8 mouse cellular contexts compared by ENCODE assay signal in the genomic region with DNA sequence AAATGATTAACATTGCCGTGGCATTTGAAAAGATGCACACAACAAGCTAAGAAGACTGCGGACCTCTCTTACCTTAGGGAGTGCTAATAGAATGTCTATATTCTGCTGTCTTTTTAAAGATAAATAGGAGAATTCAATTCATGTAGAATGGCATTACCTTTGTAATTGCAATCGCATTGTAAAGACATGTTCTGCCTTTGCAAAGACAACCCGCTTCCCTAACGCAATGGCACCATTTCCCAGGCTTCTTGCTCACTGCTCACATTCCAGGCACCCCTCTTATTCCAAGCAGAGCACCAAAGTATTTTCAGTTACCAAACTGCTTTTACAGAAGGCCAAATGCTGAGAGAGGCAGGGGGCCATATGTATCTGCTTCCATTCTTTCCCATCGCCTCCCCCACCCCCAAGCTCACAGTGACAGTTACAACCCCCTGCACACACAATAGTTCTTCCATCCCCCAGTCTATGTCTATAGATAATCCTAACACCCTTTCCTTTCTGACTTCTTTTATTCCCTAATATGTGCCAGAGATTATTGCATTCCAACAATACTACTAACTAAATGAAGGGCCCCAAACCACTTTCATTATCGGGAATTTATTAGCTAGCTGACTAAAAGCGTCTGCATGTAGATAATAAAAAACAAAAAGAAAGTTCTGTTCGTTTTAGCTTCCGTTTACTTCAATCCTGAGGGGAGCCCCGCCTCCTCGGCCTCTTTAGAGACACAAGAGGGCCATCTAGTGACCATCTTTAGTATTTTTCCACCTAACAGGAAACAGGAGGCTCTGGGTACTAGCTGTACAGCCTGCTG. TPM values are rescaled to one million over a fixed set of nuclear protein-coding genes. Genes with fewer than 3 reads are reported as not detected.
DNase-seq lines count a peak whose midpoint lies in the region; ATAC-seq and TF ChIP-seq lines count a peak whose summit lies in the region.

No protein-coding gene starts in this region.

- H3K36me3 ChIP-seq in embryonic facial prominence, embryonic 12.5 days, result no peaks in the 10 kb centered on the region
- H3K36me3 ChIP-seq in heart, postnatal 0 days (replicated peaks; ENCODE audit: control insufficient read depth, insufficient read depth, low read length), result no peaks in the 10 kb centered on the region
- no peaks in the 10 kb centered on the region for H3K36me3 ChIP-seq in liver, embryonic 13.5 days

- ATAC-seq in embryonic facial prominence, embryonic 12.5 days (ENCODE audit: insufficient number of reproducible peaks, insufficient read depth, low FRiP score, low TSS enrichment), result no peak
- ATAC-seq in heart, postnatal 0 days (ENCODE audit: insufficient read depth, low read depth), result no peak; the same call in 1 of the 2 replicates
- ATAC-seq in liver, embryonic 13.5 days (ENCODE audit: low read depth), result no peak

- H3K27ac ChIP-seq in embryonic facial prominence, embryonic 12.5 days, result no peak overlapping the region
- no peak overlapping the region for H3K27ac ChIP-seq in heart, postnatal 0 days (ENCODE audit: low read depth)
- H3K27ac ChIP-seq in liver, embryonic 13.5 days, result no peak overlapping the region

- no peaks in the 10 kb centered on the region for H3K9me3 ChIP-seq in embryonic facial prominence, embryonic 12.5 days
- no peaks in the 10 kb centered on the region for H3K9me3 ChIP-seq in heart, postnatal 0 days (replicated peaks; ENCODE audit: control insufficient read depth, low read length)
- peaks cover 4% of the 10 kb centered on the region; the same call in 1 of the 2 replicates for H3K9me3 ChIP-seq in liver, embryonic 13.5 days (replicated peaks)

- TF ChIP-seq CTCF in heart, postnatal 0 days (IDR thresholded peaks at IDR 0.05; ENCODE audit: low read depth), result peak; percentile 60

- WGBS in embryonic facial prominence, embryonic 12.5 days, result 13% methylated on average over 12 of the region's 12 CpGs
- 10% methylated on average over 12 of the region's 12 CpGs for WGBS in heart, postnatal 0 days
- WGBS in liver, embryonic 13.5 days (ENCODE audit: insufficient replicate concordance), result 8% methylated on average over 12 of the region's 12 CpGs

- H3K4me3 ChIP-seq in embryonic facial prominence, embryonic 12.5 days, result peak overlapping the region; percentile 24
- peak overlapping the region; percentile 59 for H3K4me3 ChIP-seq in heart, postnatal 0 days (ENCODE audit: low read depth, low read length)
- H3K4me3 ChIP-seq in liver, embryonic 13.5 days (replicated peaks), result no peak overlapping the region; the same call in 1 of the 2 replicates

- 0 out of 2 replicates have a peak, but pooled peaks cover 8% of the 10 kb centered on the region for H3K27me3 ChIP-seq in embryonic facial prominence, embryonic 12.5 days
- H3K27me3 ChIP-seq in heart, postnatal 0 days (ENCODE audit: control insufficient read depth, insufficient read depth, low read length), result peaks cover 14% of the 10 kb centered on the region
- peaks cover 51% of the 10 kb centered on the region for H3K27me3 ChIP-seq in liver, embryonic 13.5 days

- H3K4me2 ChIP-seq in embryonic facial prominence, embryonic 12.5 days (replicated peaks), result peak overlapping the region; percentile 53
- H3K4me2 ChIP-seq in heart, postnatal 0 days (ENCODE audit: low read depth, low read length), result peak overlapping the region; percentile 80
- H3K4me2 ChIP-seq in liver, embryonic 13.5 days, result peak overlapping the region; percentile 21; the same call in 1 of the 2 replicates

- no peak overlapping the region for H3K9ac ChIP-seq in embryonic facial prominence, embryonic 12.5 days
- no peak overlapping the region for H3K9ac ChIP-seq in heart, postnatal 0 days (replicated peaks; ENCODE audit: low read depth, low read length)
- H3K9ac ChIP-seq in liver, embryonic 13.5 days, result no peak overlapping the region

- TF ChIP-seq EP300 in heart, postnatal 0 days (IDR thresholded peaks at IDR 0.05; ENCODE audit: low read depth), result no peak

- H3K4me1 ChIP-seq in embryonic facial prominence, embryonic 12.5 days, result no peaks in the 10 kb centered on the region
- H3K4me1 ChIP-seq in heart, postnatal 0 days (ENCODE audit: control insufficient read depth, insufficient read depth), result no peaks in the 10 kb centered on the region
- no peaks in the 10 kb centered on the region for H3K4me1 ChIP-seq in liver, embryonic 13.5 days (replicated peaks)

- DNase-seq in A20 (ENCODE audit: low read depth, low spot score) (peak; percentile 75), ZHBTc4 (ENCODE audit: low read depth, low spot score) (peak; percentile 68)
- peak; percentile 56 for DNase-seq in heart, postnatal 0 days (ENCODE audit: low spot score)
- peak; percentile 54 to 68 for DNase-seq in kidney, postnatal 25 days
- no peak for DNase-seq in liver, embryonic 13.5 days
- DNase-seq in natural killer cell, adult 2 months (ENCODE audit: low spot score in 2 of 2), result peak; percentile 21 to 29
- DNase-seq in ovary, adult 18-20 months (ENCODE audit: low spot score), result no peak

RNA-seq across cellular contexts. Expression of gene Pcdh19, which starts 3.0 kb away (rescaled TPM):
- 8.4 and 9.2 TPM in 2 replicates for polyA plus RNA-seq in embryonic facial prominence, embryonic 12.5 days (2016; fragmentation: Nextera tagmentation; extraction: Ambion mirVana)
- 4.3 and 4.7 TPM in 2 replicates for total RNA-seq in heart, postnatal 0 days (2014; rRNA removed; ENCODE audit: low replicate concordance)
- 1.2 and 1.4 TPM in 2 replicates for polyA plus RNA-seq in heart, postnatal 0 days (2015; fragmentation: Nextera tagmentation; extraction: Ambion mirVana)
- polyA plus RNA-seq in liver, embryonic 13.5 days (2015; fragmentation: Nextera tagmentation; extraction: Ambion mirVana), result 0.06 and 0.08 TPM in 2 replicates

Comparison
In these comparisons a context has a peak if more than half of its experiments do, and no peak if none do; other contexts are left out.
1. DNase-seq: peak in A20 (single experiment), ZHBTc4 (single experiment), heart, postnatal 0 days (single experiment), kidney, postnatal 25 days (2 of 2) and natural killer cell, adult 2 months (2 of 2); none in liver, embryonic 13.5 days (single experiment) and ovary, adult 18-20 months (single experiment).
2. H3K4me2 ChIP-seq: peak in every context shown above with its lines; median percentile 80 in heart, postnatal 0 days; 53 in embryonic facial prominence, embryonic 12.5 days; 21 in liver, embryonic 13.5 days.